Mouse (Mus musculus) embryonic facial prominence, embryonic 11.5 days (tissue): Measurements from ENCODE around the gene Vmn2r87. TPM values are rescaled to one million over a fixed set of nuclear protein-coding genes. Genes with fewer than 3 reads are reported as not detected.
"Not testable (repeated sequence)": the region's sequence is repeated elsewhere in the genome, so short reads cannot be mapped to it uniquely, and the experiment has no call there.

Experiments
- ATAC-seq: fragments of 200-750 bp; cut with Nextera tagmentation; replicated peaks from 2 replicates; pipeline ENCODE4 v1.8.0; 2017; ENCODE audit warnings: low read depth; ENCODE audit not compliant: insufficient number of reproducible peaks, low FRiP score, low TSS enrichment
- DNase-seq: peaks from one replicate; pipeline ENCODE4 v3.0.0-alpha.2; 2015; ENCODE audit warnings: low spot score
- H3K27ac ChIP-seq: fragments of 300-500 bp; sonication (generic); replicated peaks from 2 replicates; pipeline ENCODE4 v1.5.1; 2014; ENCODE audit warnings: mild to moderate bottlenecking, low read depth, low read length, control low read depth
- H3K27me3 ChIP-seq: fragments of 300-500 bp; sonication (generic); 2 replicates; pipeline ENCODE4 v1.6.1; 2014; ENCODE audit warnings: mild to moderate bottlenecking, low read length, moderate library complexity, mixed read lengths; ENCODE audit not compliant: control insufficient read depth, insufficient read depth
- H3K36me3 ChIP-seq: fragments of 300-500 bp; sonication (generic); replicated peaks from 2 replicates; pipeline ENCODE4 v1.6.1; 2014; ENCODE audit warnings: low read depth, mild to moderate bottlenecking, low read length, moderate library complexity, mixed read lengths; ENCODE audit not compliant: control insufficient read depth, insufficient read depth
- H3K4me1 ChIP-seq: fragments of 300-500 bp; sonication (generic); 2 replicates; pipeline ENCODE4 v1.6.1; 2014; ENCODE audit warnings: low read length, mixed read lengths; ENCODE audit not compliant: control insufficient read depth, insufficient read depth
- H3K4me2 ChIP-seq: fragments of 300-500 bp; sonication (generic); 2 replicates; pipeline ENCODE4 v1.6.1; 2014; ENCODE audit warnings: low read depth, mild to moderate bottlenecking, control low read depth, low read length, moderate library complexity
- H3K4me3 ChIP-seq: fragments of 300-500 bp; sonication (generic); 2 replicates; pipeline ENCODE4 v1.5.1; 2014; ENCODE audit warnings: low read depth, low read length, control low read depth
- H3K9ac ChIP-seq: fragments of 300-500 bp; sonication (generic); replicated peaks from 2 replicates; pipeline ENCODE4 v1.6.1; 2014; ENCODE audit warnings: mild to moderate bottlenecking, control low read depth, low read length
- H3K9me3 ChIP-seq: fragments of 300-500 bp; sonication (generic); replicated peaks from 2 replicates; pipeline ENCODE4 v1.6.1; 2016; ENCODE audit warnings: mild to moderate bottlenecking, low read length, inconsistent platforms, mixed read lengths; ENCODE audit not compliant: control insufficient read depth
- WGBS: fragments of 180-500 bp; shearing (Covaris S2); extraction: QIAGEN DNeasy Blood & Tissue Kit; methylation state at CpG from one replicate; pipeline ENCODE4 v1.1.7; 2014; 5-methylcytosine and 5-hydroxymethylcytosine counted together
- polyA plus RNA-seq: library from polyadenylated mRNA; unstranded; fragments of >200 nt; fragmentation: Nextera tagmentation; extraction: Ambion mirVana; gene quantifications from 2 replicates; pipeline ENCODE4 v1.2.1, GENCODE M21; 2014

Gene Vmn2r87
- polyA plus RNA-seq: not detected in 2 replicates

- no peak for ATAC-seq
- H3K27me3 ChIP-seq: no peaks in the 10 kb centered on the region
- H3K27ac ChIP-seq: no peak within 1 kb of the TSS
- DNase-seq: no peak
- H3K4me3 ChIP-seq: no peak within 1 kb of the TSS
- no peaks in the 10 kb centered on the region for H3K4me1 ChIP-seq
- no peak within 1 kb of the TSS for H3K4me2 ChIP-seq
- no peaks in the 10 kb centered on the region for H3K36me3 ChIP-seq
- no peak within 1 kb of the TSS for H3K9ac ChIP-seq
- H3K9me3 ChIP-seq: no peaks in the 10 kb centered on the region
Measured at GRCm38 (mm10) chr10:130497296-130497695, at the start of gene Vmn2r87. Gene Vmn2r87 (minus strand): TSS chr10:130497396.

DNA sequence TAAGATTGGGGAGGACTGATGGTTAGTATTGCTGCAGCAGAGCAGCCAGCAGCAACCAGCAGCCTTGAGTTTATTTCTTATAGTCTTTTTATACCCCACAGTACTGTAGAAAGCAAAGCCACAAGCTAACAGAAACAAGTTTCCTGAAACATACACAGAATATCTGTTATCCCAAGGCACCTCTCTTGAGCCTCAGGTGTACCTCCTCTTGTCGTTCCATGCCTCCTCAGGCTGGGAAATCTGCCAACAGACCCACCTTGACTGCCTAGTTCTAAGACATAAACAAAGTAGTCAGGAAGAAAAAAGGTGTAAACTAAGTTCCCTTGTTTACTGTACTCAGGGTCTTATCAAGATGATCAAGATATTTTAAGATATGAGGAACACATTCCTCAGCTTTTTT lies 47.1 kb upstream of the Vmn2r87 start:
- not testable (repeated sequence) for DNase-seq, H3K27ac ChIP-seq, H3K36me3 ChIP-seq, H3K9ac ChIP-seq, H3K4me3 ChIP-seq, H3K27me3 ChIP-seq, H3K9me3 ChIP-seq, H3K4me2 ChIP-seq, H3K4me1 ChIP-seq, ATAC-seq
- 84% methylated on average over 1 of the region's 1 CpGs for WGBS

DNA sequence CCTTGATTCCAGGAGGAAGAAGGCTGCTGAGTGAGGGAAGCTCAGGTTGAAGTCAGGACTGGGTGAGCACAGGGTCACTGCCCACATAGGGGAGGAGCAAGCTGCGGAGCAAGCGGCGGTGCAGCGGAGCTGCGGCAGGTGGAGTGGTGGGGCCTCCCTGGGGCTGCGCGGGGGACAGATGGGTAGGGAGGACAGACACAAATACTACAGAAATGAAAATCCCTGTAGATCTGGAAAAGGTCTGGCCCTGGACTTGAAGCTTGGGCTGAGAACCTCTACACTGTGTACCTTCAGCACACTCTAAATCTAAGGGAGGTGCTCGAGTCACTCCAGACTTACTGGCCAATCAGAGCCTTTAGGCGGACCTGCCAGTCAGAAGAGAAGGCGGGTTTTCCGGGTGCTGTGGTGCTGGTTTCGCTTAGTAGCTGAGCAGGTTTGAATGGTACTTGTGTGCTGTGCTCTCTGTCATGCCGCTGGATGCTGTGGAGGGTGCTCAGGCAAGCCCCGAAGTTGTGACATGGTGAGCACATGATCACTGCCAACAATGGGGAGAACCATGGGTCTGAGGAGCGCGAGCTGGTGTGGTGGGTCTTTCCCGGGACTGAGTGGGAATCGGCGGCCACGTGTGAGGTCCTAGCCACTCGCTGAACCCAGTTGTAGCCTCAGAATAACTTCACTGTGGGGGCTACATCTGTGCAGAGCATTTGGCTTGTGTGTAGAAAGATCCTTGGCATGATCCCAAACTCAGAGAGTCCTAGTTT lies 44.9 kb upstream of the Vmn2r87 start:
- peak; percentile 76 for DNase-seq
- not testable (repeated sequence) for H3K27me3 ChIP-seq, H3K36me3 ChIP-seq, H3K4me1 ChIP-seq, H3K9me3 ChIP-seq, H3K27ac ChIP-seq
- peak; percentile 98 for ATAC-seq
- H3K4me2 ChIP-seq: peak overlapping the region; percentile 46
- H3K9ac ChIP-seq: peak overlapping the region; percentile 44
- peak overlapping the region; percentile 37 for H3K4me3 ChIP-seq
- 2% methylated on average over 19 of the region's 21 CpGs for WGBS

DNA sequence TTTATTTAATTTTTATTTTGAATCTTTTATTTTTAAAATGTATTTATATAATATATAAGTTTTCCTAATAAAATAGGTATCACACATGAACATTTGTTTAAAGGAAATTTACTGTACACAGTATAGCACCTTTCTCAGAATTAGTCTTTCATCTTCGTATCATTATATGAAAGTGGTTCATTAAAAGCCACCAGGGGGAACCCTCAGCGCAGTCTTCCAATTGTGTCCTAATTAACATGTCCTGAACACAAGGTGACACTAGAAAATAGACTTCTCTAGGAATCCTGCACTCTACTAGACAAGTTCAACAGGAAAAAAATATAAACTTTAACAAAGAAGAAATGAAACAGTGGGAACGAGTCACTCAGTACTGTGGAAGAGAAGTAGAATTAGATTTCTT lies 38.9 kb upstream of the Vmn2r87 start:
- Histone ChIP-seq H3K36me3 (no peaks in the 10 kb centered on the region), H3K4me3 (no peak overlapping the region), H3K9ac (no peak overlapping the region), H3K9me3 (no peaks in the 10 kb centered on the region), H3K4me1 (no peaks in the 10 kb centered on the region), H3K27ac (no peak overlapping the region), H3K4me2 (no peak overlapping the region), H3K27me3 (no peaks in the 10 kb centered on the region)
- WGBS: 69% methylated on average over 3 of the region's 3 CpGs
- DNase-seq (no peak), ATAC-seq (no peak)

DNA sequence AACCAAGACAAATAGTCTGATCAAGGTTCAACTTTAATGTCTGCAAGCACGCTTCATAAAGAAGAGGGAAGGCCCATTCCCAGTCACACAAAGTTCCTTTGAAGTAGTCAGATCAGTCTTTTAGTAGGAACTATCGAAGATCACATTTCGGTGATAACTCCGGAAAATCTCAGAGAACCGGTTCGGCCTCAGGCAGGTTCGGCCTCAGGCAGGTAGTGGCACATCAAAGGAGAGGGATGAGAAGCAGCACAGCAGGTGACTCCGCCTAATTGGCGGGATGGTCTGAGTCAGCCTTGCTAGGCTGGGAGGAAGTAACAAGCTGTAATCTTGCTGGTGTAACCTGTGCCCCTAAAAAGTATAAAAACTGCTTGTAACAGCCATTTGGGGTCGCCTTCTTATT lies 30.7 kb upstream of the Vmn2r87 start:
- DNase-seq (no peak), ATAC-seq (no peak)
- no peaks in the 10 kb centered on the region for H3K27me3 ChIP-seq
- H3K36me3 ChIP-seq: no peaks in the 10 kb centered on the region
- WGBS: 49% methylated on average over 10 of the region's 10 CpGs
- no peaks in the 10 kb centered on the region for H3K9me3 ChIP-seq
- H3K9ac ChIP-seq: no peak overlapping the region
- no peak overlapping the region for H3K4me3 ChIP-seq
- no peaks in the 10 kb centered on the region for H3K4me1 ChIP-seq
- no peak overlapping the region for H3K27ac ChIP-seq
- no peak overlapping the region for H3K4me2 ChIP-seq

DNA sequence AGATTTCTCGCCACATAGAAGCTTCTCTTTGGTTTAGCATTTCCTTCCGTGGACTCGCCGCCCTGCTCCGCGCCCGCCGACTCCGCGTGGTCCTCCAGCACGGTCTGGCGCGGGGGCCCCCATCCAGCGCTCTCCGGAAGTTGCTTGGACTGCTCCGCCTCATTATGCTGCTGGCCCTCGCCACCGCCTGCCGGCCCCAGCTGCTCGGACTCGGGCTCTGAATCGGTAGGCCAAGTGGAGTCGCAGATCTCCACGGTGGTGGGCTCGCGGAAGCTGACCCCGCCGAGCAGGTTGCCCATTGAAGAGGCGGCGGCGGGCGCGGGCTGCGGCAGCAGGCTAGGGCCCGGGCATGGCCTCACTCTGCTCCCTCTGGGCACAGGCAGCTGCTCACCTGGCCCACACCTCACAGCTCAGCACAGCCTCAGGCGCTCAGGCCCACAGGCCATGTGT lies 26.9 kb downstream of the Vmn2r87 start:
- Histone ChIP-seq H3K4me3 (peak overlapping the region; percentile 35), H3K4me1 (no peaks in the 10 kb centered on the region), H3K9ac (peak overlapping the region; percentile 70), H3K4me2 (peak overlapping the region; percentile 60), H3K9me3 (no peaks in the 10 kb centered on the region), H3K27ac (no peak overlapping the region), H3K36me3 (no peaks in the 10 kb centered on the region), H3K27me3 (no peaks in the 10 kb centered on the region)
- peak; percentile 64 for DNase-seq
- peak; percentile 98 for ATAC-seq
- 3% methylated on average over 36 of the region's 36 CpGs for WGBS

GRCm38 (mm10) chr10:130455950-130456349 lies 41.2 kb downstream of the Vmn2r87 start, which contains the start of gene Vmn2r86:
Gene Vmn2r86 (minus strand): TSS chr10:130456050.
- H3K9ac ChIP-seq, H3K4me2 ChIP-seq, ATAC-seq, DNase-seq, H3K4me1 ChIP-seq, H3K27me3 ChIP-seq, H3K4me3 ChIP-seq, H3K36me3 ChIP-seq, H3K9me3 ChIP-seq, H3K27ac ChIP-seq: not testable (repeated sequence)
- 89% methylated on average over 1 of the region's 1 CpGs for WGBS

DNA sequence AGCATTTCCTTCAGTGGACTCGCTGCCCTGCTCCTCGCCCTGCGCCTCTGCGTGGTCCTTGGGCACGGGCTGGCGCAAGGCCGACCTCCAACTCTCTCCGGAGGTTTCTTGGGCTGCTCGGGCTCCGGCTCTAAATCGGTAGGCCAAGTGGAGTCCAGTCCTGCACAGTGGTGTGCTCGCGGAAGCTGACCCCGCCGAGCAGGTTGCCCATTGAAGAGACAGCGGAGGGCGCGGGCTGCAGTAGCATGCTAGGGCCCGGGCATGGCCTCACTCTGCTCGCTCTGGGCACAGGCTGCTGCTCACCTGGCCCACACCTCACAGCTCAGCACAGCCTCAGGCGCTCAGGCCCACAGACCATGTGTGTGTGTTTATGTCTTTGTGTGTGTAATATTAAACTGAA lies 52.4 kb downstream of the Vmn2r87 start:
- DNase-seq (no peak), ATAC-seq (no peak; the same call in 1 of the 2 replicates)
- Histone ChIP-seq H3K9ac (no peak overlapping the region), H3K27ac (no peak overlapping the region), H3K27me3 (no peaks in the 10 kb centered on the region), H3K4me3 (no peak overlapping the region), H3K4me1 (no peaks in the 10 kb centered on the region), H3K9me3 (no peaks in the 10 kb centered on the region), H3K36me3 (no peaks in the 10 kb centered on the region), H3K4me2 (no peak overlapping the region)
- 91% methylated on average over 21 of the region's 21 CpGs for WGBS
